Mouse (Mus musculus): ENCODE measurements around the gene Olfr957.

GRCm38 (mm10) chr9:39558349-39558647 is 42.7 kb upstream of the Olfr957 start:
- TF ChIP-seq CTCF (IDR thresholded peaks at IDR 0.05) (no peak), EP300 (IDR thresholded peaks at IDR 0.05; ENCODE audit: insufficient read depth, low read depth, low read length) (no peak), POLR2A (IDR thresholded peaks at IDR 0.05; ENCODE audit: insufficient read depth, low read depth, low read length) (no peak)

Data from heart, adult 2 months (tissue).